Mouse (Mus musculus) liver, adult 2 months (tissue): ENCODE measurements around the gene Zc3h12d.

Experiments used
- CTCF ChIP-seq: fragments of 200-500 bp; IDR thresholded peaks from 2 replicates; pipeline ENCODE4 v1.5.1; 2011; ENCODE audit warnings: low read depth, low read length, control low read depth
- POLR2A ChIP-seq: fragments of 200-500 bp; IDR thresholded peaks from 2 replicates; pipeline ENCODE4 v1.6.1; 2011; ENCODE audit warnings: low read length, control low read depth; ENCODE audit not compliant: insufficient read depth; ENCODE audit errors: extremely low read depth

- TF ChIP-seq CTCF, result no peak
- no peak for TF ChIP-seq POLR2A
Measured at GRCm38 (mm10) chr10:7845991-7846390, 13.7 kb downstream of the Zc3h12d start.
